Mouse (Mus musculus): ENCODE data around the gene Crybg2.

DNA sequence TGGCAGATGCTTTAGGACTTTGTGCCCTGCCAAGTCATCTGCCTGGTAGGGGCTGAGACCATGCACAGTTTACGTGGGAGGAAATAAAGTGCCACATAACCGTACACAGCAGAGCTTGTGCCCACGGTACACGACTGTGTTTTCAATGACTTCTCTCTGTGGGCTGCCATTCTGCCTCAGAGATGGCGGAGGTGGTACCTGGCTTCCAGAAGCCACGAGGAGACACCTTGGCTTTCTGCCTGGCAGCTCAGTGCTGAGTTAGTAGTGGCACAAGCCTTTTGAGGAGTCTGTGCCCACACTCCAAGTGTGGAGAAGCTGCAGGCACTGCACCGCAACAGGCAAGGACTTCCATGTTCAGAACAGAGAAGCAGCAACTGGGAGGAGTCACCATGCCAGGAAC, 47.1 kb downstream of the Crybg2 start:
- TF ChIP-seq POLR2A (IDR thresholded peaks at IDR 0.05; ENCODE audit: insufficient read depth, low read length), result no peak
- TF ChIP-seq CTCF (IDR thresholded peaks at IDR 0.05; ENCODE audit: low read depth, low read length), result no peak

All from ES-Bruce4 (cell line).